In the genomic region with DNA sequence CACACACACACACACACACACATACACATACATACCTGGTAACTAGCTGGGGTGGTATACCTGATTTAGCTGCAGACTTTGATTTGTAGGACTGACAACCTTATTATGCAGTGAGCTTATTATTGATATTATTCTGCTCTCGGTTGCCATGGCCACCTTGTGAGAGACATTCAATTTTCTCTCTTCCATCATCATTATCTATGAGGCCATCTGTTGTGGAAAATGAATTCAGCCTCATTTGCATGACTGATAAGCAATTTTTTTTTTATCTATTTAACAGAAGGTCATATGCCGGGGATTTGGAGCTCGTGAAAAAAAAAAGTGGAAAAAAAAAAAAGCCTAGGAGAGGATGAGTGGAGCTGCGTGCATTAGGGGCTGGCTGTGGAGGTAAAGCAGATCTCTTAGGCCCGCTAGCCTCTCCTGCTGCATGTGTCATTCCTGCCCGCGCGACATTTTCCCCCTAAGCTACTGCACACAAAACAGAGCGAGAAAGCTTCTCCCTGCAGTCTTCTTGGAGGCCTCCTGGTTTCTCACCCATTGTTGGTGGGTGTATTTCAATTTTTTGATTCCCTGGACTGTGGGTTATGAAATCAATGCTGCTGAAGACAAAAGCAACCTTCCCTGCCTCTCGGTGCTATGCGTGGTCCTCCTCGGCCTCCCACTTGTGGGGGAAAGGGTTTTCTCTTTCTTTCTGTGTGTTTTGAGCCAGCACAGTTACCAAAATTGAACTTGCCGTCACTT, we compare ENCODE assay signal across 9 mouse cellular contexts. TPM values are rescaled to one million over a fixed set of nuclear protein-coding genes. Genes with fewer than 3 reads are reported as not detected.
A peak's percentile ranks its signal among the peaks of the same experiment; 100 is the strongest.
DNase-seq lines count a peak whose midpoint lies in the region; ATAC-seq and TF ChIP-seq lines count a peak whose summit lies in the region.
"Had no signal": no experiment of that assay in that cellular context is flagged by ENCODE, and none has a peak within 500 bp of the region (broad histone marks: within the 10 kb centered on the region; RNA-seq: fewer than 3 reads in every experiment).

A gene (plus strand): TSS at position 354 of the 741 bp plus-strand sequence.

- no peak for DNase-seq in intestine, embryonic 14.5 days (ENCODE audit: low spot score)
- DNase-seq in embryonic facial prominence, embryonic 10.5 days (ENCODE audit: low spot score), result no peak
- DNase-seq in layer of hippocampus, adult 11-12 months (ENCODE audit: low spot score), result peak; percentile 51
- DNase-seq in ovary, adult 18-20 months (ENCODE audit: low spot score), result no peak
- DNase-seq in gastrocnemius, postnatal 4 days (ENCODE audit: low spot score in 2 of 2), result no peak

- peaks cover 33% of the 10 kb centered on the region for H3K27me3 ChIP-seq in intestine, embryonic 14.5 days (replicated peaks; ENCODE audit: control insufficient read depth, insufficient read depth, low read length)
- H3K27me3 ChIP-seq in intestine, postnatal 0 days (replicated peaks; ENCODE audit: control insufficient read depth, insufficient read depth, low read length), result peaks cover 5% of the 10 kb centered on the region
- H3K27me3 ChIP-seq in embryonic facial prominence, embryonic 10.5 days (replicated peaks; ENCODE audit: low read depth, poor library complexity, severe bottlenecking), result peaks cover 46% of the 10 kb centered on the region
- H3K27me3 ChIP-seq in midbrain, embryonic 13.5 days, result peaks cover 11% of the 10 kb centered on the region; the same call in 1 of the 2 replicates

- H3K9me3 ChIP-seq in intestine, embryonic 14.5 days (ENCODE audit: control insufficient read depth, low read length), result no peaks in the 10 kb centered on the region
- H3K9me3 ChIP-seq in intestine, postnatal 0 days (ENCODE audit: control insufficient read depth), result no peaks in the 10 kb centered on the region
- H3K9me3 ChIP-seq in embryonic facial prominence, embryonic 10.5 days, result no peaks in the 10 kb centered on the region
- H3K9me3 ChIP-seq in midbrain, embryonic 13.5 days, result no peaks in the 10 kb centered on the region

- H3K9ac ChIP-seq in intestine, embryonic 14.5 days (ENCODE audit: low read length), result no peak within 1 kb of the TSS
- no peak within 1 kb of the TSS for H3K9ac ChIP-seq in intestine, postnatal 0 days (ENCODE audit: low read depth, low read length)
- H3K9ac ChIP-seq in midbrain, embryonic 13.5 days (replicated peaks), result peak within 1 kb of the TSS; percentile 83

- H3K36me3 ChIP-seq in intestine, embryonic 14.5 days (ENCODE audit: control insufficient read depth, insufficient read depth, low read length), result no peaks in the 10 kb centered on the region
- H3K36me3 ChIP-seq in intestine, postnatal 0 days (ENCODE audit: control insufficient read depth, insufficient read depth), result no peaks in the 10 kb centered on the region
- no peaks in the 10 kb centered on the region for H3K36me3 ChIP-seq in embryonic facial prominence, embryonic 10.5 days (replicated peaks)
- no peaks in the 10 kb centered on the region for H3K36me3 ChIP-seq in midbrain, embryonic 13.5 days

- peak within 1 kb of the TSS; percentile 0; the same call in 1 of the 2 replicates for H3K4me3 ChIP-seq in intestine, embryonic 14.5 days (ENCODE audit: low read depth, low read length)
- H3K4me3 ChIP-seq in intestine, postnatal 0 days (ENCODE audit: low read depth, low read length), result no peak within 1 kb of the TSS
- peak within 1 kb of the TSS; percentile 53 for H3K4me3 ChIP-seq in embryonic facial prominence, embryonic 10.5 days
- peak within 1 kb of the TSS; percentile 56 for H3K4me3 ChIP-seq in midbrain, embryonic 13.5 days (replicated peaks)

- H3K4me1 ChIP-seq in intestine, embryonic 14.5 days (replicated peaks; ENCODE audit: control insufficient read depth, insufficient read depth, low read length), result no peaks in the 10 kb centered on the region
- no peaks in the 10 kb centered on the region for H3K4me1 ChIP-seq in intestine, postnatal 0 days (replicated peaks; ENCODE audit: control insufficient read depth, insufficient read depth, low read length)
- H3K4me1 ChIP-seq in embryonic facial prominence, embryonic 10.5 days, result peaks cover 20% of the 10 kb centered on the region
- peaks cover 40% of the 10 kb centered on the region for H3K4me1 ChIP-seq in midbrain, embryonic 13.5 days (replicated peaks)

- TF ChIP-seq CTCF in intestine, postnatal 0 days (IDR thresholded peaks at IDR 0.05; ENCODE audit: low read depth), result no peak

- whole genome bisulfite sequencing in intestine, embryonic 14.5 days, result 37% methylated on average over 13 of the region's 13 CpGs
- WGBS in intestine, postnatal 0 days, result 50% methylated on average over 13 of the region's 13 CpGs
- 20% methylated on average over 13 of the region's 13 CpGs for WGBS in embryonic facial prominence, embryonic 10.5 days
- 2% methylated on average over 13 of the region's 13 CpGs for WGBS in midbrain, embryonic 13.5 days

- peak within 1 kb of the TSS; percentile 35; the same call in 1 of the 2 replicates for H3K27ac ChIP-seq in intestine, embryonic 14.5 days (ENCODE audit: low read depth)
- no peak within 1 kb of the TSS for H3K27ac ChIP-seq in intestine, postnatal 0 days (ENCODE audit: low read depth, low read length)
- peak within 1 kb of the TSS; percentile 54 for H3K27ac ChIP-seq in embryonic facial prominence, embryonic 10.5 days (replicated peaks)
- peak within 1 kb of the TSS; percentile 99 for H3K27ac ChIP-seq in midbrain, embryonic 13.5 days

- peak within 1 kb of the TSS; percentile 30 for H3K4me2 ChIP-seq in intestine, embryonic 14.5 days (ENCODE audit: low read length)
- H3K4me2 ChIP-seq in intestine, postnatal 0 days (replicated peaks; ENCODE audit: low read depth), result no peak within 1 kb of the TSS
- peak within 1 kb of the TSS; percentile 67 for H3K4me2 ChIP-seq in midbrain, embryonic 13.5 days (replicated peaks)

- no peak for ATAC-seq in intestine, embryonic 14.5 days (replicated peaks; ENCODE audit: low FRiP score, low TSS enrichment, low read depth)
- no peak for ATAC-seq in intestine, postnatal 0 days
- peak; percentile 40; the same call in 1 of the 2 replicates for ATAC-seq in midbrain, embryonic 13.5 days
- no peak for ATAC-seq in erythroid progenitor cell, adult 5-6 weeks (replicated peaks; ENCODE audit: low FRiP score, poor library complexity, severe bottlenecking)

RNA-seq across cellular contexts. Expression of the gene that starts here (rescaled TPM):
- polyA plus RNA-seq in intestine, embryonic 14.5 days (2014; fragmentation: Nextera tagmentation; extraction: Ambion mirVana), result 3.7 and 3.8 TPM in 2 replicates
- polyA plus RNA-seq in intestine, postnatal 0 days (2015; fragmentation: Nextera tagmentation; extraction: Ambion mirVana), result 1.2 and 1.8 TPM in 2 replicates
- polyA plus RNA-seq in embryonic facial prominence, embryonic 10.5 days (2016; fragmentation: Nextera tagmentation; extraction: Ambion mirVana), result 1.7 and 3.6 TPM in 2 replicates
- 177 and 191 TPM in 2 replicates for polyA plus RNA-seq in midbrain, embryonic 13.5 days (2015; fragmentation: Nextera tagmentation; extraction: Ambion mirVana)
- total RNA-seq in erythroid progenitor cell, adult 5-6 weeks (2015; ENCODE audit: low replicate concordance), result not detected in 2 replicates
- total RNA-seq in erythroid progenitor cell, adult 5-6 weeks (2017; ENCODE audit: low replicate concordance), result 1.4 TPM in 1 of 2 replicates, not detected in the other
- total RNA-seq in gastrocnemius, postnatal 4 days (2021), result under 1 TPM; 0.05 to 0.41 TPM
- total RNA-seq: hematopoietic stem cell, adult 5-6 weeks had no signal

Comparison
In these comparisons a context has a peak if more than half of its experiments do, and no peak if none do; other contexts are left out.
1. RNA of the gene that starts here (polyA plus RNA-seq): 177 to 191 TPM in midbrain, embryonic 13.5 days; 3.7 to 3.8 TPM in intestine, embryonic 14.5 days, 1.7 to 3.6 TPM in embryonic facial prominence, embryonic 10.5 days and 1.2 to 1.8 TPM in intestine, postnatal 0 days; every median in the first group is over 10 times any median in the second.